Mouse (Mus musculus) left cerebral cortex, adult 2 months (tissue): ENCODE data around the gene Dner. TPM values are rescaled to one million over a fixed set of nuclear protein-coding genes. Genes with fewer than 3 reads are reported as not detected.
A peak's percentile ranks its signal among the peaks of the same experiment; 100 is the strongest.

Experiments
- DNase-seq, 2 experiments: peaks; one replicate each; pipeline ENCODE4 v3.0.0; 2021 to 2022; ENCODE audit warnings: low spot score in 2 of 2, mixed read lengths in 1 of 2; ENCODE audit errors: extremely low spot score in 1 of 2
- H3K27ac ChIP-seq: fragments of 200-600 bp; 2 replicates; pipeline ENCODE4 v1.8.1; 2022
- H3K4me3 ChIP-seq: fragments of 200-600 bp; 2 replicates; pipeline ENCODE4 v1.8.1; 2022
- CTCF ChIP-seq: fragments of 200-600 bp; IDR thresholded peaks from 2 replicates; pipeline ENCODE4 v1.8.1; 2022; ENCODE audit warnings: antibody characterized with exemption, mild to moderate bottlenecking, moderate library complexity
- intact Hi-C: fragments of 180-260 bp; cut with DNase I; formaldehyde crosslinking; loops from one replicate; pipeline ENCODE4 v1.15.1; 2025
- total RNA-seq, 2 experiments: library from RNA; stranded (reverse); gene quantifications; 2 replicates each; pipeline ENCODE4 v1.2.3; 2021

The Dner gene
- total RNA-seq, 2 experiments from 2014 or later: 136 to 147 TPM

- H3K27ac ChIP-seq: no peak overlapping the region
Observed at GRCm38 (mm10) chr1:84700254-84700653, 4.2 kb upstream of the Dner start.

GRCm38 (mm10) chr1:84697136-84697535 is 1.1 kb upstream of the Dner start:
- intact Hi-C loops: loop anchor here (5.0 to 10.0 kb wide), 10 partner anchors 75 to 1512 kb away; no protein-coding TSS in a partner anchor

More at GRCm38 (mm10) chr1:84700254-84700653, 4.2 kb upstream of the Dner start:
- no peak for DNase-seq
- intact Hi-C loops: no loop called here
- no peak for TF ChIP-seq CTCF
- no peak overlapping the region for H3K4me3 ChIP-seq

GRCm38 (mm10) chr1:84694688-84695474 is 1.1 kb downstream of the Dner start:
- Histone ChIP-seq H3K4me3 (peak overlapping the region; percentile 90), H3K27ac (peak overlapping the region; percentile 81)
- TF ChIP-seq CTCF: peak; percentile 22
- intact Hi-C loops: loop anchor here (5.0 to 10.0 kb wide), 10 partner anchors 73 to 1510 kb away; no protein-coding TSS in a partner anchor
- DNase-seq: peak; percentile 52 to 53

More at GRCm38 (mm10) chr1:84697136-84697535, 1.1 kb upstream of the Dner start:
- H3K27ac ChIP-seq: no peak overlapping the region
- peak; percentile 71 to 72 for DNase-seq
- no peak overlapping the region for H3K4me3 ChIP-seq
- peak; percentile 75 for TF ChIP-seq CTCF

- no peak overlapping the region for H3K27ac ChIP-seq
- no peak for TF ChIP-seq CTCF
- no peak overlapping the region for H3K4me3 ChIP-seq
- no peak for DNase-seq
- intact Hi-C loops: no loop called here
Observed at GRCm38 (mm10) chr1:84677910-84678309, 18.1 kb downstream of the Dner start.

GRCm38 (mm10) chr1:84668100-84668846 is 27.7 kb downstream of the Dner start:
- no peak overlapping the region for H3K27ac ChIP-seq
- TF ChIP-seq CTCF: no peak

GRCm38 (mm10) chr1:84667660-84668059 is 28.4 kb downstream of the Dner start:
- Histone ChIP-seq H3K27ac (no peak overlapping the region), H3K4me3 (no peak overlapping the region)
- no peak for TF ChIP-seq CTCF
- intact Hi-C loops: no loop called here
- no peak for DNase-seq

More at GRCm38 (mm10) chr1:84668100-84668846, 27.7 kb downstream of the Dner start:
- no peak for DNase-seq
- intact Hi-C loops: no loop called here
- H3K4me3 ChIP-seq: no peak overlapping the region

GRCm38 (mm10) chr1:84664377-84665118 is 31.5 kb downstream of the Dner start:
- intact Hi-C loops: no loop called here
- TF ChIP-seq CTCF: no peak
- Histone ChIP-seq H3K4me3 (no peak overlapping the region), H3K27ac (no peak overlapping the region)
- DNase-seq: no peak

- no peak for TF ChIP-seq CTCF
Observed at GRCm38 (mm10) chr1:84646781-84647180, 49.2 kb downstream of the Dner start.

GRCm38 (mm10) chr1:84640463-84640862 is 55.6 kb downstream of the Dner start:
- DNase-seq: no peak
- no peak for TF ChIP-seq CTCF
- no peak overlapping the region for H3K27ac ChIP-seq
- no peak overlapping the region for H3K4me3 ChIP-seq
- intact Hi-C loops: no loop called here

More at GRCm38 (mm10) chr1:84646781-84647180, 49.2 kb downstream of the Dner start:
- intact Hi-C loops: no loop called here
- Histone ChIP-seq H3K27ac (no peak overlapping the region), H3K4me3 (no peak overlapping the region)
- DNase-seq: no peak

GRCm38 (mm10) chr1:84636890-84637289 is 59.1 kb downstream of the Dner start:
- Histone ChIP-seq H3K4me3 (no peak overlapping the region), H3K27ac (no peak overlapping the region)
- intact Hi-C loops: no loop called here
- TF ChIP-seq CTCF: no peak
- DNase-seq: no peak

GRCm38 (mm10) chr1:84628244-84628643 is 67.8 kb downstream of the Dner start:
- intact Hi-C loops: no loop called here
- no peak overlapping the region for H3K4me3 ChIP-seq
- H3K27ac ChIP-seq: no peak overlapping the region
- no peak for TF ChIP-seq CTCF
- peak in 1 of 2 experiments; percentile 29 for DNase-seq
